ENCODE assay signal across 19 mouse cellular contexts in the genomic region with DNA sequence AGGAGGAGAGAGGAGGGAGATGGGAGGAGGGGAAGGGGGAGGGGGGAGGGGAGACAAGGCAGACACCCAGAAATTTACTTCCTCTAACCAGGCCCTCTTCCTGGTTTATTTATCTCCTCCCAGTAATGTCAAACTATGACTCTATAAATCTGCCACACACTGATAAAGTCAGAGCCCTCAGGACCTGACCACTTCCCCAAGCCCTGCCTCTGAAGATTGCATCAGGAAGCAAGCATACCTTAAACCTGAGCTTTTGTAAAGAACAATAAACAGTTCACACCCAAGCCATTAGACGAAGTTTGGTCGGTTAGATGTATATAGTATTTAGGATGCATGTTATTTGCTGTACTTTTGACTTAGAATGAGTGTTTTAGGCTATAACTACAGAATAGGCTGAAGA. TPM values are rescaled to one million over a fixed set of nuclear protein-coding genes. Genes with fewer than 3 reads are reported as not detected.
DNase-seq lines count a peak whose midpoint lies in the region; ATAC-seq and TF ChIP-seq lines count a peak whose summit lies in the region.
"Had no signal": no experiment of that assay in that cellular context is flagged by ENCODE, and none has a peak within 500 bp of the region (broad histone marks: within the 10 kb centered on the region; RNA-seq: fewer than 3 reads in every experiment).

No protein-coding gene starts in this region.

- H3K9me3 ChIP-seq in intestine, embryonic 15.5 days, result no peaks in the 10 kb centered on the region
- no peaks in the 10 kb centered on the region for H3K9me3 ChIP-seq in liver, postnatal 0 days (ENCODE audit: low read length)
- H3K9me3 ChIP-seq: forebrain, embryonic 15.5 days; limb, embryonic 12.5 days; midbrain, embryonic 10.5 days had no signal

- peak; percentile 91 for ATAC-seq in intestine, embryonic 15.5 days
- peak; percentile 78 for ATAC-seq in liver, postnatal 0 days
- ATAC-seq: forebrain, embryonic 15.5 days had no signal

- TF ChIP-seq POLR2A in heart, adult 2 months (IDR thresholded peaks at IDR 0.05; ENCODE audit: insufficient read depth, low read depth, low read length), result no peak

- intact Hi-C loops in heart, adult 2 months (cut with DNase I), result no loop called here
- intact Hi-C loops in gastrocnemius, postnatal 36 days (cut with DNase I), result no loop called here

- H3K4me1 ChIP-seq in intestine, embryonic 15.5 days (replicated peaks), result no peaks in the 10 kb centered on the region
- peaks cover 21% of the 10 kb centered on the region for H3K4me1 ChIP-seq in liver, postnatal 0 days (ENCODE audit: insufficient read depth)
- no peaks in the 10 kb centered on the region for H3K4me1 ChIP-seq in heart, adult 2 months (ENCODE audit: control insufficient read depth, insufficient read depth, low read length)
- H3K4me1 ChIP-seq: forebrain, embryonic 15.5 days; limb, embryonic 12.5 days; midbrain, embryonic 10.5 days had no signal

- no peak overlapping the region for H3K9ac ChIP-seq in intestine, embryonic 15.5 days
- no peak overlapping the region for H3K9ac ChIP-seq in liver, postnatal 0 days (replicated peaks)
- H3K9ac ChIP-seq in heart, adult 2 months (ENCODE audit: low read depth, low read length), result no peak overlapping the region
- H3K9ac ChIP-seq: forebrain, embryonic 15.5 days; limb, embryonic 12.5 days had no signal

- H3K27ac ChIP-seq in intestine, embryonic 15.5 days, result no peak overlapping the region
- no peak overlapping the region for H3K27ac ChIP-seq in liver, postnatal 0 days (ENCODE audit: low read depth)
- H3K27ac ChIP-seq in heart, adult 2 months, result no peak overlapping the region
- H3K27ac ChIP-seq: forebrain, embryonic 15.5 days; limb, embryonic 12.5 days; midbrain, embryonic 10.5 days had no signal

- no peaks in the 10 kb centered on the region for H3K27me3 ChIP-seq in intestine, embryonic 15.5 days (replicated peaks)
- H3K27me3 ChIP-seq in liver, postnatal 0 days (ENCODE audit: insufficient read depth, low read length), result no peaks in the 10 kb centered on the region
- no peaks in the 10 kb centered on the region for H3K27me3 ChIP-seq in heart, adult 2 months (ENCODE audit: control insufficient read depth, insufficient read depth, low read length)
- H3K27me3 ChIP-seq: forebrain, embryonic 15.5 days; limb, embryonic 12.5 days had no signal

- TF ChIP-seq EP300 in liver, postnatal 0 days (IDR thresholded peaks at IDR 0.05; ENCODE audit: low read depth), result no peak
- TF ChIP-seq EP300 in heart, adult 2 months (IDR thresholded peaks at IDR 0.05; ENCODE audit: insufficient read depth, low read depth, low read length), result no peak

- no peak overlapping the region for H3K4me3 ChIP-seq in intestine, embryonic 15.5 days (replicated peaks)
- H3K4me3 ChIP-seq in liver, postnatal 0 days (ENCODE audit: low read depth, low read length), result no peak overlapping the region
- H3K4me3 ChIP-seq in heart, adult 2 months, result no peak overlapping the region
- H3K4me3 ChIP-seq: erythroblast, embryonic 14.5 days; forebrain, embryonic 15.5 days; limb, embryonic 12.5 days; midbrain, embryonic 10.5 days had no signal

- DNase-seq in 416B (ENCODE audit: low read depth), result peak; percentile 97
- DNase-seq in MEL-GATA-1-ER (ENCODE audit: extremely low read depth, low read depth), result peak; percentile 95
- DNase-seq in liver, postnatal 0 days, result no peak
- no peak for DNase-seq in layer of hippocampus, postnatal 36 days
- no peak for DNase-seq in right cerebral cortex, postnatal 10 days (ENCODE audit: low spot score in 2 of 2)
- DNase-seq in heart, adult 2 months, result no peak
- DNase-seq in gastrocnemius, postnatal 36 days, result no peak
- DNase-seq: adrenal gland, adult 2 months; B cell, adult 2 months; cerebellum, adult 11-12 months; kidney, adult 18-20 months; kidney, postnatal 36 days; layer of hippocampus, adult 9-11 months; thymus, adult 2 months had no signal

- no peak overlapping the region for H3K4me2 ChIP-seq in intestine, embryonic 15.5 days (replicated peaks)
- no peak overlapping the region for H3K4me2 ChIP-seq in liver, postnatal 0 days (ENCODE audit: low read depth, low read length)
- H3K4me2 ChIP-seq: forebrain, embryonic 15.5 days; limb, embryonic 12.5 days had no signal

- TF ChIP-seq CTCF in liver, postnatal 0 days (IDR thresholded peaks at IDR 0.05; ENCODE audit: low read depth), result no peak
- TF ChIP-seq CTCF in heart, adult 2 months (IDR thresholded peaks at IDR 0.05), result no peak

- 15% methylated on average over 2 of the region's 2 CpGs for WGBS in intestine, embryonic 15.5 days
- 21% methylated on average over 2 of the region's 2 CpGs for WGBS in liver, postnatal 0 days (ENCODE audit: insufficient replicate concordance)
- WGBS in heart, adult 2 months, result 69% methylated on average over 2 of the region's 2 CpGs

- H3K79me2 ChIP-seq in heart, adult 2 months (replicated peaks; ENCODE audit: control insufficient read depth, insufficient read depth, low read length), result no peaks in the 10 kb centered on the region

- H3K36me3 ChIP-seq in intestine, embryonic 15.5 days, result no peaks in the 10 kb centered on the region
- no peaks in the 10 kb centered on the region for H3K36me3 ChIP-seq in liver, postnatal 0 days (replicated peaks; ENCODE audit: insufficient read depth, low read length)
- no peaks in the 10 kb centered on the region for H3K36me3 ChIP-seq in heart, adult 2 months (ENCODE audit: control insufficient read depth, insufficient read depth, low read length)
- H3K36me3 ChIP-seq: forebrain, embryonic 15.5 days; limb, embryonic 12.5 days; midbrain, embryonic 10.5 days had no signal

RNA-seq across cellular contexts. Expression of a gene that starts 30.6 kb away (rescaled TPM):
- polyA plus RNA-seq in intestine, embryonic 15.5 days (2015; fragmentation: Nextera tagmentation; extraction: Ambion mirVana), result 41.0 and 47.9 TPM in 2 replicates
- polyA plus RNA-seq in liver, postnatal 0 days (2015; fragmentation: Nextera tagmentation; extraction: Ambion mirVana), result 75.0 and 82.0 TPM in 2 replicates
- total RNA-seq in layer of hippocampus, postnatal 36 days (2021), result 10 to 100 TPM; 77.5 to 79.9 TPM
- 10 to 100 TPM; 49.5 to 53.2 TPM for total RNA-seq in heart, adult 2 months (2021)
- polyA plus RNA-seq in heart, adult 2 months (2012; rRNA removed), result 26.6 and 31.8 TPM in 2 replicates
- 10 to 100 TPM; 37.5 to 44.1 TPM for total RNA-seq in gastrocnemius, postnatal 36 days (2021)

Comparison
In these comparisons a context has a peak if more than half of its experiments do, and no peak if none do; other contexts are left out.
1. DNase-seq: peak in 416B (single experiment) and MEL-GATA-1-ER (single experiment); none in liver, postnatal 0 days (single experiment), layer of hippocampus, postnatal 36 days (0 of 2), right cerebral cortex, postnatal 10 days (0 of 2), heart, adult 2 months (0 of 2) and gastrocnemius, postnatal 36 days (0 of 2).